Mouse (Mus musculus): ENCODE measurements around the gene Fgfr2.
A peak's percentile ranks its signal among the peaks of the same experiment; 100 is the strongest.

Fgfr2 gene

DNA sequence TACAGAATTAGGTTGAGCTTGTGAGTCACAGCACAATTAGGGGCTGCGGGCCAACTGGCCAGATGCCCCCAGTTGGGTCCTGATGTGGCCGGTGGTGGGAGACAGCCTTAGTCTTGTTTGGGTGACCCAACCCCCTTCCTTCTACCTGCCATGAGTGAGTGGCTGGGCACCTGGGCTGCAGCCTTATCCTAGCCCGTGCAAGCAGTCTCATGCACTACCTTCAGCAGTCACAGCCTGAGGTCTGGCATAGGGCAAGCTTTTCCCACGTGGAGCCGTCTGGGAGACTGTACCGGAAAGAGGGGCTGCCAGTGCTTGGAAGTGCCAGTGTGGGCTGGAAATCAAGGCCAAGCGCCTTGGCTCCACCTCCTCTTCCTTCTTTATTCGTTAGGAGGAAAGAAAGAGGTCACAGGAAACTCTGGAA is 2173.8 kb downstream of the Fgfr2 start:
- no peak for TF ChIP-seq GATA4 (IDR thresholded peaks at IDR 0.05; ENCODE audit: insufficient replicate concordance, low read length)

GRCm38 (mm10) chr7:130948563-130949208 is 2174.5 kb downstream of the Fgfr2 start:
- TF ChIP-seq GATA4 (IDR thresholded peaks at IDR 0.05; ENCODE audit: insufficient replicate concordance, low read length): peak; percentile 66; the same call in 1 of the 2 replicates

- no peak for TF ChIP-seq GATA4 (IDR thresholded peaks at IDR 0.05; ENCODE audit: insufficient replicate concordance, low read length)
These were observed 2176.8 kb downstream of the Fgfr2 start for GRCm38 (mm10) chr7:130946303-130946702.

GRCm38 (mm10) chr7:130945730-130946129 is 2177.4 kb downstream of the Fgfr2 start:
- TF ChIP-seq GATA4 (IDR thresholded peaks at IDR 0.05; ENCODE audit: insufficient replicate concordance, low read length): no peak

GRCm38 (mm10) chr7:130944766-130945475 is 2178.2 kb downstream of the Fgfr2 start:
- no peak for TF ChIP-seq GATA4 (IDR thresholded peaks at IDR 0.05; ENCODE audit: insufficient replicate concordance, low read length)

DNA sequence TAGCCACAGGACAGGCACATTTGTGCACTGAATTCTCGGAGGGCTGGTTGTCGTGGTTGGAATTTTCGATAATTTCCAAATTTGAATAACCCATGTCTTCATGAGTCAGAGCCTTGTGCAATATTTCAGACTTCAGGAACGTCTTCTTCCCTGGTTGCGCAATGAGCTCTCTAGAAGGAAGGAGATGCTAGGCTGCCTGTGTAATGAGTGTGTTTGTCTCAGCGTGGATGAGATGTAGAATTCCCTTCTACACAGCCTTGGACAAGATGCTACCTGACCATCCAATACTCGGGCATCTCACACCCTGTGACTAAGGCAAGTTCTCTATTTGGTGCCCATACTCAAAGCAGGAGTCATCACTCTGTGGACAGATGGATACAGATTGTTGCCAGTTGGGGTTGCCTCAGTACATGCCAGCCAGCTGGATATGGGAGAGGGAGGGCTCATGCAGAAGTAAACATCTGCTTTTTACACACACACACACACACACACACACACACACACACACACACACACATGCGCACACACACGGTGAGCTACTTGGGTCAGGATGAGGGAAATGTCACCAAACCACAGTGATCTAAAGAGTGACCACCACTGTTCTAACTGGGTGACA is 2179.8 kb downstream of the Fgfr2 start:
- TF ChIP-seq GATA4 (IDR thresholded peaks at IDR 0.05; ENCODE audit: insufficient replicate concordance, low read length): no peak

GRCm38 (mm10) chr7:130940733-130941132 is 2182.4 kb downstream of the Fgfr2 start:
- TF ChIP-seq GATA4 (IDR thresholded peaks at IDR 0.05; ENCODE audit: insufficient replicate concordance, low read length): no peak

GRCm38 (mm10) chr7:130938896-130939295 is 2184.3 kb downstream of the Fgfr2 start:
- no peak for TF ChIP-seq GATA4 (IDR thresholded peaks at IDR 0.05; ENCODE audit: insufficient replicate concordance, low read length)

DNA sequence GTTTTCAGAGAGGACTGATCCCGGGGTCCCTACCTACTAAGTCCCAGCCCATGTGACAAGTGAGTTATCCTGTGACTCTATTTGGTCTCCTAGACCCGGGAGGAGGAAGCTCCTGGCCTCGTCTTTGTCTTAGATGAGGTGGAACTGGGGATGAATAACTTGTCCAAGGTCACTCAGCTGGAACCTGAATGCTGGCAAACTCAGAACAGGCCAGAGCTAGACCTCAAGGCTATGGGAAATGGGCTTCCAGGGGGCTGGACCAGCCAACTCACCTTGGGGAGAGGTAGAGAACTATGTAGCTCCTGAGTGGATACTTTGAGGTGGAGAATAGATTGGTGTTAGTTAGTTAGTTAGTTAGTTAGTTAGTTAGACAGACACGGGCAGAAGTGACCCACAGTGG is 2185.1 kb downstream of the Fgfr2 start:
- no peak for TF ChIP-seq GATA4 (IDR thresholded peaks at IDR 0.05; ENCODE audit: insufficient replicate concordance, low read length)

- no peak for TF ChIP-seq GATA4 (IDR thresholded peaks at IDR 0.05; ENCODE audit: insufficient replicate concordance, low read length)
These were observed 2185.8 kb downstream of the Fgfr2 start for GRCm38 (mm10) chr7:130937266-130937841.

GRCm38 (mm10) chr7:130936472-130936951 is 2186.6 kb downstream of the Fgfr2 start:
- TF ChIP-seq GATA4 (IDR thresholded peaks at IDR 0.05; ENCODE audit: insufficient replicate concordance, low read length): no peak

DNA sequence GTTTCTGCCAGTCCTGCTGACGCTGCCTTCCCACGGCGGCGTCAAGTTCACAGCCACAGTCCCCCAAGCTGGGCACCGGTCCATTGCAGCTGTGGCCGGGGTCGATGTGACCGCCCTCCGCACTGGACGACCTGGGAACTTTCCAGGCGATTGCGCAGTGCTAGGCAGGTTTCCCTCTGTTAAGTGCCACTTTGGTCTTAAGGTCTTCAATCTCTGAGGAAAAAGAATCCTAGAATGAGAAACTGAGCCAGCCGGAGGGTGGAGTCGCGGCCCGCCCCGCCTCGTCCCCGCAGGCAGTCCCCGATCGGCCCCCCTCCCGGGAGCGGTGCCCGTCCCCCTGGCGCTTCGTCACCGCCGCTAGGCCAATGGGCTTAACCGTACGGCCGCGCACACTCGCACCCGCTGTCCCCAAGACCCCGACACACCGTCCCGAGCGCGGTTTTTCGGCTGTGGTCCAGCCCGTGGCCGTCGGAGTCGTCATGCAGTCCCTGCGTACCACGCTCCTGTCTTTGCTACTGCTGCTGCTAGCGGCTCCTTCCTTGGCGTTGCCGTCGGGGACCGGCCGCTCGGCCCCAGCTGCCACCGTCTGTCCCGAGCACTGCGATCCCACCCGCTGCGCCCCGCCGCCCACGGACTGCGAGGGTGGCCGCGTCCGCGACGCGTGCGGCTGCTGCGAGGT is 2187.2 kb downstream of the Fgfr2 start, which contains the start of gene Htra1:
TSS of gene Htra1 (plus strand) at position 319 of the 679 bp plus-strand sequence.
- TF ChIP-seq GATA4 (IDR thresholded peaks at IDR 0.05; ENCODE audit: insufficient replicate concordance, low read length): no peak

- TF ChIP-seq GATA4 (IDR thresholded peaks at IDR 0.05; ENCODE audit: insufficient replicate concordance, low read length): no peak
These were observed 2187.7 kb downstream of the Fgfr2 start for GRCm38 (mm10) chr7:130935421-130935792.

DNA sequence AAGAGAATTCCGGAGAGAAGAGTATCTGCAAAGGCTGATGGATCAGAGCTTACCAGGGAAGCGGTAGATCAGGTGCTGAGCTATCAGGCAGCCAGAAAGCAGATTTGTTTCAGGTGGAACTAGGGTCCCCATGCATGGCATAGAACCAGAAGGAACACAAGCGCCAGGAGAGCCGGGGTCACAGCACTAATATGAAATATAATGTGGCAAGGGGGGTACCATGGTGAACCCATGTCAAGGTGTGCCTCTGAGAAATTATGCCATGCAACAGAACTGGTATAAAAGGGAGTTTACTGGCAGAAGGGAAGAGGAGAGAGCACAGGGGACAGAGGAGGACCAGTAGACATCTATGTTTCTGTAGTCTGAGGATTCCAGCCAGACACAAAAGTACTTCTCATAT is 2188.5 kb downstream of the Fgfr2 start:
- TF ChIP-seq GATA4 (IDR thresholded peaks at IDR 0.05; ENCODE audit: insufficient replicate concordance, low read length): no peak

- no peak for TF ChIP-seq GATA4 (IDR thresholded peaks at IDR 0.05; ENCODE audit: insufficient replicate concordance, low read length)
These were observed 2190.2 kb downstream of the Fgfr2 start for GRCm38 (mm10) chr7:130932921-130933320.
